Mouse (Mus musculus) kidney, adult 2 months (tissue): ENCODE results near the gene Gid4.
A peak's percentile ranks its signal among the peaks of the same experiment; 100 is the strongest.

Experiments used
- CTCF ChIP-seq: fragments of 200-500 bp; conservative IDR thresholded peaks from 2 replicates; pipeline ENCODE4 v1.5.1; 2011; ENCODE audit warnings: low read depth, mild to moderate bottlenecking, control low read depth, low read length, moderate library complexity, mixed read lengths; ENCODE audit not compliant: insufficient read depth, insufficient read length
- POLR2A ChIP-seq: fragments of 200-500 bp; IDR thresholded peaks from one replicate; pipeline ENCODE4 v1.6.1; 2011; ENCODE audit warnings: low read depth, low read length, control low read depth

DNA sequence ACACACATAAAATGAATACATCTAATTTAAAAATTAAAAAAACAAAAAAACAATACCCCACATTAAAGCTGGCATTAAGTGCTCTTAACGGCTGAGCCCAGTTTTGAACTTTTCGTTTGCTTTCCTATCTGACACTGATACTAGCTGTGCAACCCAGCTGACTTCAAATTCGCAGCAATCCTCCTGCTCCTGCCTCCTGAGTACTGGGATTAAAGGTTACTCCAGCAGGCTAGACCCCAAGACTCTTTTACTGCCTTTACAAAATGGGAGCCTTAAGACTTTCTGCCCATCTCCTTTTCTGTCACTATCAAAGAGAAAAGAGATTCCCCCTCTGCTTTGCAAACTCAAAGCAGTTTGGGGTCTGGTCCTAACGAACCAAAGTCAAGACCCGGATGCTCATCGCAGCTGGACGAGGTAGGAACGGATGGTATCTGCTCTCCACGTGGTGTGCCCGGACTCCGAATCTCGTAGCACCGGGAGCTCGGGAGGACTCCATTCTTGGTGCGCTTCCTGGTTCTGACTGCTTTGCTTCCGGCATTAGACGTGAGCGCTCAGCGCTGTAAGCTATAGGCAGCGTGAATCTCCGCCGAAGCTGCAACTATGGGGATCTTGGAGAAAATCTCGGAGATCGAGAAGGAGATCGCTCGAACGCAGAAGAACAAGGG is 37.3 kb downstream of the Gid4 start, which contains the start of gene Drg2:
- TF ChIP-seq CTCF (no peak), POLR2A (peak; percentile 60)
